Mouse (Mus musculus) limb, embryonic 14.5 days (tissue): ENCODE measurements around the gene Cyp17a1. TPM values are rescaled to one million over a fixed set of nuclear protein-coding genes. Genes with fewer than 3 reads are reported as not detected.

Source experiments
- ATAC-seq: fragments of 200-750 bp; cut with Nextera tagmentation; 2 replicates; pipeline ENCODE4 v1.8.0; 2017; ENCODE audit warnings: low read depth, moderate number of reproducible peaks, moderate TSS enrichment; ENCODE audit not compliant: low FRiP score
- DNase-seq: peaks from one replicate; pipeline ENCODE4 v3.0.0-alpha.2; 2015; ENCODE audit warnings: low spot score
- H3K27ac ChIP-seq: fragments of 300-500 bp; sonication (generic); replicated peaks from 2 replicates; pipeline ENCODE4 v1.5.1; 2014; ENCODE audit warnings: low read depth, mild to moderate bottlenecking, low read length, moderate library complexity, mixed read lengths
- H3K27me3 ChIP-seq: fragments of 300-500 bp; sonication (generic); 2 replicates; pipeline ENCODE4 v1.6.1; 2014; ENCODE audit warnings: low read length, mixed read lengths; ENCODE audit not compliant: control insufficient read depth, insufficient read depth
- H3K36me3 ChIP-seq: fragments of 300-500 bp; sonication (generic); 2 replicates; pipeline ENCODE4 v1.6.1; 2014; ENCODE audit warnings: mild to moderate bottlenecking, low read length, moderate library complexity, mixed read lengths; ENCODE audit not compliant: control insufficient read depth, insufficient read depth
- H3K4me1 ChIP-seq: fragments of 300-500 bp; sonication (generic); 2 replicates; pipeline ENCODE4 v1.6.1; 2014; ENCODE audit warnings: antibody characterized with exemption, low read length, mixed read lengths; ENCODE audit not compliant: control insufficient read depth, insufficient read depth
- H3K4me2 ChIP-seq: fragments of 300-500 bp; sonication (generic); replicated peaks from 2 replicates; pipeline ENCODE4 v1.6.1; 2014; ENCODE audit warnings: low read depth, mild to moderate bottlenecking, low read length, moderate library complexity; ENCODE audit not compliant: severe bottlenecking
- H3K4me3 ChIP-seq: fragments of 300-500 bp; sonication (generic); replicated peaks from 2 replicates; pipeline ENCODE4 v1.5.1; 2014; ENCODE audit warnings: low read length
- H3K9ac ChIP-seq: fragments of 300-500 bp; sonication (generic); 2 replicates; pipeline ENCODE4 v1.6.1; 2014; ENCODE audit warnings: mild to moderate bottlenecking, low read depth, low read length, moderate library complexity; ENCODE audit not compliant: severe bottlenecking
- H3K9me3 ChIP-seq: fragments of 300-500 bp; sonication (generic); 2 replicates; pipeline ENCODE4 v1.6.1; 2016; ENCODE audit warnings: low read length; ENCODE audit not compliant: control insufficient read depth
- POLR2A ChIP-seq: fragments of 200-500 bp; IDR thresholded peaks from 2 replicates; pipeline ENCODE4 v1.8.0; 2012; ENCODE audit warnings: inconsistent platforms, mild to moderate bottlenecking, moderate library complexity, borderline replicate concordance; ENCODE audit not compliant: insufficient read depth, insufficient read length; ENCODE audit errors: extremely low read depth
- WGBS: fragments of 180-500 bp; shearing (Covaris S2); extraction: QIAGEN DNeasy Blood & Tissue Kit; methylation state at CpG from one replicate; pipeline ENCODE4 v1.1.7; 2014; 5-methylcytosine and 5-hydroxymethylcytosine counted together
- polyA plus RNA-seq, 2 experiments: library from polyadenylated mRNA; depleted of rRNA in 1 of 2; stranded (reverse) in 1 of 2; unstranded in 1 of 2; fragments of >200 nt; fragmentation: Nextera tagmentation in 1 of 2; extraction: Ambion mirVana in 1 of 2; gene quantifications; 2 replicates each; pipeline versions ENCODE4 v1.2.1 to v1.2.3; 2012 to 2014

The Cyp17a1 gene
- polyA plus RNA-seq, 2 experiments = 0.20 to 0.23 TPM

DNA sequence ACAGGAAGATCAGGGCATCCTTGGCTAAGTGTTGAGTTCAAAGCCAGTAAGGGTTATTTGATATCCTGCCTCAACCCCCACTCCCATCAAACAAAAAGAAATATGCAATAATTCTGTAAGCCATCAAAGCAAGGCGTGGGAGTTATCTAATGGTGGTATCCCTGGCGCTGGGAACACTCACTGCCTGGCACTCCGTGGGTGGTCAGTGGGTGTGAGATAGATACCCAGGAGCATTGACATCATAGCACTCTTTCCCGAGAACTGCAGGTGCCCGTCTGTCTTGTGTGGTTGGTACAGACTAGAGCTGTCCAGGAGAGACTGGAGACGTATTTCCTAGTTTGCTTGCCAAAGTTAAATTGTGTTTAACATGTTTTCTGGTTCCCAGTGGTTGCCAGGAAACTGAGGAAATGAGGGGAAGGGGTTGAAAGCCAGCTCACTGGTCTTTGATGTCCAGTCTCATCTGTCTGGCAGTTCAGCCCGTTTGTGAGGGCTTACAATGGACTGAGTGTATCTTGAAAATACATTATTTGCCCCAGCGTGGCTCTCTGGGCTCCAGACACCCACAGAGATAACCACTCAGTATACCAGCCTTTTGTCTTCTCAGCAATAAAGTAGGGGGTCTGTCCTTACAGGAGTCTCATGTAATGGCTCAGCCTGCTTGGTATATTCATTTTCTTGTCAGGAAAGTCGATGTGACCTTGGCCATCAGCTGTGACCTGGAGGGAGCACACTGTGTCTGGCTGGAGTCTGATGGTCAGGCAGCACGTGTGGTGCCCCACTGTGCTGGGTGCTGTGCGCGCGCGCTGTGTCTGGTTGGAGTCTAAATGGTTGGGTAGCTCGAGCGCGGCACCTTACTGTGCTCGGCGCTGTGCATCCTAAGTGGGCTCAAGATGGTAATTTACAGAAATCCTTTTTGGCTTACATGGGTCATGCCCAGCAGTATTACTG lies 51.5 kb downstream of the Cyp17a1 start:
- peak overlapping the region; percentile 82; the same call in 1 of the 2 replicates for H3K27ac ChIP-seq
- ATAC-seq (no peak), DNase-seq (no peak)
- 71% methylated on average over 19 of the region's 19 CpGs for WGBS
- no peak for TF ChIP-seq POLR2A
- no peaks in the 10 kb centered on the region for H3K9me3 ChIP-seq
- no peaks in the 10 kb centered on the region for H3K27me3 ChIP-seq
- no peak overlapping the region for H3K4me2 ChIP-seq
- no peak overlapping the region for H3K9ac ChIP-seq
- H3K4me3 ChIP-seq = no peak overlapping the region
- peaks cover 36% of the 10 kb centered on the region for H3K4me1 ChIP-seq
- peaks cover 5% of the 10 kb centered on the region; the same call in 1 of the 2 replicates for H3K36me3 ChIP-seq

DNA sequence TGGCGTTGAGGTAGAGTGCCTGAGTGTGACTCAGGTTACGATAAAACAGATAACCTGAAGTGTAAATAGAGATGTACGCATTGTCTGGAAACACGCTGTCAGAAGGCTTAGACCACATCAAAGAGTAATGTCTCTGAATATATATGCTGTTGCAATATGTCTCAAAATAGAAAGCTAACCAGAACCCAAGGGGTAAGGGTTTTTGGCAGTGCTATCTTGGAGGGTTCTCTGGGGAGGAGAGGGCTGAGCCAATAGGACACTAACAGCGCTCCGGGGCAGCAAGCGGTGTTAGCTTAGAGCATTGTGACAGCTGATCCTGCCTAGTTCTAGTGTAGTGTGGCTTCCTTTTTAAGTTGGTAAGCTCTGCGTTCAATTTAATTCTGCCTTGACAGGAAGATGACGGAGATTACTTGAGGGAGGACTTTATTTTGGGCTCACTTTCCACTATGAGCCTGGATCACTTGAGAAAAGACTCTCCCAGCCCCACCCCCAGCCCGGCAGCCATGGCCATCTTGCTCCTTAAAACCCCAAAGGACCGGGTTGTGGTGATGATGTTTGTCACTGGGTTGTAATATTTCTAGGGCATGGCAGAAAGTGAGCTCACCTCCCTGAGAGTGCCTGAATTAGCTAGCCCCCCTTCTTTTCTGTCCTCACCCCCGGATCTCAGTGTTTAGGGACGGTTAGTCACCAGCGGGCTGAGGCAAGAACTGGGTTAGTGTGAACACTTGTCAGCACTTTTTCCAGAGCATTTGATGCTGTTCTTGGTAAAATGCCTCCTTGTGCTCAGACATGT lies 52.8 kb downstream of the Cyp17a1 start:
- Histone ChIP-seq H3K4me1 (peaks cover 36% of the 10 kb centered on the region), H3K9me3 (no peaks in the 10 kb centered on the region), H3K9ac (no peak overlapping the region), H3K4me3 (no peak overlapping the region), H3K36me3 (peaks cover 7% of the 10 kb centered on the region), H3K27ac (no peak overlapping the region), H3K27me3 (no peaks in the 10 kb centered on the region), H3K4me2 (no peak overlapping the region)
- DNase-seq = no peak
- TF ChIP-seq POLR2A = no peak
- 77% methylated on average over 14 of the region's 14 CpGs for WGBS
- ATAC-seq = 0 out of 2 replicates have a peak, but pooled peaks have one; percentile 14

- Histone ChIP-seq H3K4me2 (no peak overlapping the region), H3K27ac (no peak overlapping the region), H3K4me1 (peaks cover 36% of the 10 kb centered on the region), H3K9me3 (no peaks in the 10 kb centered on the region), H3K27me3 (no peaks in the 10 kb centered on the region), H3K36me3 (peaks cover 4% of the 10 kb centered on the region; the same call in 1 of the 2 replicates), H3K4me3 (no peak overlapping the region), H3K9ac (no peak overlapping the region)
- DNase-seq = no peak
- TF ChIP-seq POLR2A = no peak
- ATAC-seq = no peak
- WGBS = 93% methylated on average over 6 of the region's 6 CpGs
These were observed 53.5 kb downstream of the Cyp17a1 start for GRCm38 (mm10) chr19:46619518-46619917.

DNA sequence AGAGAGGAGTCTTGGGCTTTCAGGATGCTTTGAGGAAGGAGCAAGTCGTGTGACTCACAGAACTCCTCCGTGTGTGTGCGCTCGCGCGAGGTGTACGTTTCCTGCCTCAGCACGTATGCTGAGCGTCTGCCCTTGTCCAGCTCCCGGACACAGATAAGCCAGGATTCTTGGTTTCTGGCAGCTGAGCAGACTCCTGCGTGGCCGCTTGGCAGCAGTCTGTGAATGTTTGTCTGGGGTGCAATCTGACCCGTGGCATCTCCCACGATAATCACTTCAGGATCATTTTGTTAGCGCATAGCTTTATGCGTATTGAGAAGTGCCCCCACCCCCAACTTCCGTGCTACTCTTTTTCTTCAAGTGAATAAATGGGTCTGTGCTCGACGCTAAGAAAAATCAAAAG lies 54.0 kb downstream of the Cyp17a1 start:
- Histone ChIP-seq H3K27me3 (no peaks in the 10 kb centered on the region), H3K36me3 (peaks cover 4% of the 10 kb centered on the region), H3K4me2 (no peak overlapping the region), H3K4me3 (no peak overlapping the region), H3K4me1 (peaks cover 31% of the 10 kb centered on the region), H3K9ac (no peak overlapping the region), H3K27ac (no peak overlapping the region), H3K9me3 (no peaks in the 10 kb centered on the region)
- TF ChIP-seq POLR2A = no peak
- ATAC-seq = no peak
- no peak for DNase-seq
- 81% methylated on average over 19 of the region's 19 CpGs for WGBS

- no peak for DNase-seq
- Histone ChIP-seq H3K4me2 (no peak overlapping the region), H3K9me3 (no peaks in the 10 kb centered on the region), H3K36me3 (peaks cover 5% of the 10 kb centered on the region), H3K4me1 (peaks cover 24% of the 10 kb centered on the region), H3K4me3 (no peak overlapping the region), H3K27ac (no peak overlapping the region), H3K9ac (no peak overlapping the region), H3K27me3 (no peaks in the 10 kb centered on the region)
- 82% methylated on average over 9 of the region's 9 CpGs for WGBS
- no peak for TF ChIP-seq POLR2A
- ATAC-seq = no peak
These were observed 54.6 kb downstream of the Cyp17a1 start for GRCm38 (mm10) chr19:46618322-46618721.
